Mouse (Mus musculus): ENCODE results near the gene Hoxb4. TPM values are rescaled to one million over a fixed set of nuclear protein-coding genes. Genes with fewer than 3 reads are reported as not detected.

Gene Hoxb4
- total and polyA plus RNA-seq, 3 experiments = 2.7 to 5.5 (median 3.3) TPM

GRCm38 (mm10) chr11:96296997-96297396, 21.1 kb upstream of the Hoxb4 start:
- H3K9ac ChIP-seq (ENCODE audit: insufficient read depth, low read depth) = no peak overlapping the region
- dilution Hi-C loops (cut with MboI; ENCODE audit: extremely low pct_ligation_motif_present, extremely low pct_unique_long_range_greater_than_20kb, low sequenced_read_pairs) (no loop called here), in situ Hi-C loops (cut with MboI; ENCODE audit: low pct_ligation_motif_present, low pct_unique_long_range_greater_than_20kb, low sequenced_read_pairs) (loop anchor here (10.0 kb wide), 1 partner anchor 568 kb away; no protein-coding TSS in a partner anchor)
- H3K27ac ChIP-seq (ENCODE audit: insufficient read depth, low read depth) = no peak overlapping the region
- TF ChIP-seq TCF12 (IDR thresholded peaks at IDR 0.05; ENCODE audit: low read depth, low read length) = no peak
- no peak for TF ChIP-seq NRF1 (IDR thresholded peaks at IDR 0.05; ENCODE audit: low read depth, low read length)
- no peak for TF ChIP-seq KAT2A (IDR thresholded peaks at IDR 0.05; ENCODE audit: insufficient replicate concordance, low read length)
- TF ChIP-seq CHD1 (IDR thresholded peaks at IDR 0.05; ENCODE audit: low read depth, low read length) = no peak
- TF ChIP-seq ELF1 (IDR thresholded peaks at IDR 0.05; ENCODE audit: low read depth, low read length) = no peak
- no peak for TF ChIP-seq MXI1 (IDR thresholded peaks at IDR 0.05; ENCODE audit: low read depth, low read length)
- no peak for TF ChIP-seq SMC3 (IDR thresholded peaks at IDR 0.05; ENCODE audit: low read depth, low read length)
- no peak for TF ChIP-seq MEF2A (IDR thresholded peaks at IDR 0.05; ENCODE audit: borderline replicate concordance, low read depth, low read length)
- no peak for TF ChIP-seq ZC3H11A (IDR thresholded peaks at IDR 0.05; ENCODE audit: low read depth, low read length)
- TF ChIP-seq HCFC1 (IDR thresholded peaks at IDR 0.05; ENCODE audit: low read depth, low read length) = no peak
- TF ChIP-seq ZMIZ1 (IDR thresholded peaks at IDR 0.05; ENCODE audit: low read depth, low read length) = no peak
- no peak for TF ChIP-seq ETS1 (conservative IDR thresholded peaks at IDR 0.05; ENCODE audit: low read depth, low read length)
- no peak for TF ChIP-seq MAZ (IDR thresholded peaks at IDR 0.05; ENCODE audit: low read depth, low read length)
- no peak for TF ChIP-seq USF1 (IDR thresholded peaks at IDR 0.05; ENCODE audit: low read depth, low read length)
- no peak for TF ChIP-seq JUND (conservative IDR thresholded peaks at IDR 0.05; ENCODE audit: low read depth, low read length)
- TF ChIP-seq TBP (conservative IDR thresholded peaks at IDR 0.05; ENCODE audit: low read depth, low read length) = no peak
- DNase-seq (ENCODE audit: extremely low read depth) = no peak
- peaks cover 0 to 39% of the 10 kb centered on the region in 2 experiments; a peak in 2 of 4 replicates for H3K4me1 ChIP-seq (ENCODE audit: control insufficient read depth in 1 of 2, insufficient read depth in 2 of 2)
- peaks cover 16% of the 10 kb centered on the region for H3K9me3 ChIP-seq (replicated peaks; ENCODE audit: low read length)
- no peak overlapping the region for H3K4me3 ChIP-seq (replicated peaks in 1 of 3; ENCODE audit: low read depth in 2 of 3, low read length in 2 of 3, poor library complexity in 1 of 3)
- H3K4me2 ChIP-seq (ENCODE audit: insufficient read depth, low read depth, poor library complexity, severe bottlenecking) = no peak overlapping the region
- no peaks in the 10 kb centered on the region for H3K79me2 ChIP-seq (replicated peaks; ENCODE audit: control insufficient read depth, extremely low read depth, insufficient read depth, poor library complexity, severe bottlenecking)
- peaks cover 80% of the 10 kb centered on the region for H3K27me3 ChIP-seq (replicated peaks)
- H3K36me3 ChIP-seq (replicated peaks in 1 of 2; ENCODE audit: control insufficient read depth in 1 of 2, insufficient read depth in 1 of 2, low read length in 1 of 2) = no peaks in the 10 kb centered on the region

- no peak overlapping the region for H3K4me2 ChIP-seq (ENCODE audit: insufficient read depth, low read depth, poor library complexity, severe bottlenecking)
- dilution Hi-C loops (cut with MboI; ENCODE audit: extremely low pct_ligation_motif_present, extremely low pct_unique_long_range_greater_than_20kb, low sequenced_read_pairs) = no loop called here
- H3K4me1 ChIP-seq (ENCODE audit: control insufficient read depth in 1 of 2, insufficient read depth in 2 of 2) = peaks cover 0 to 39% of the 10 kb centered on the region in 2 experiments; a peak in 2 of 4 replicates
- peaks cover 20% of the 10 kb centered on the region for H3K9me3 ChIP-seq (replicated peaks; ENCODE audit: low read length)
- H3K4me3 ChIP-seq (replicated peaks in 1 of 3; ENCODE audit: low read depth in 2 of 3, low read length in 2 of 3, poor library complexity in 1 of 3) = no peak overlapping the region
- H3K79me2 ChIP-seq (replicated peaks; ENCODE audit: control insufficient read depth, extremely low read depth, insufficient read depth, poor library complexity, severe bottlenecking) = no peaks in the 10 kb centered on the region
- H3K36me3 ChIP-seq (replicated peaks in 1 of 2; ENCODE audit: control insufficient read depth in 1 of 2, insufficient read depth in 1 of 2, low read length in 1 of 2) = no peaks in the 10 kb centered on the region
- no peak overlapping the region for H3K9ac ChIP-seq (ENCODE audit: insufficient read depth, low read depth)
- H3K27me3 ChIP-seq (replicated peaks) = peaks cover 80% of the 10 kb centered on the region
- in situ Hi-C loops (cut with MboI; ENCODE audit: low pct_ligation_motif_present, low pct_unique_long_range_greater_than_20kb, low sequenced_read_pairs) = loop anchor here (10.0 kb wide), 1 partner anchor 567 kb away; no protein-coding TSS in a partner anchor
- no peak overlapping the region for H3K27ac ChIP-seq (ENCODE audit: insufficient read depth, low read depth)
- DNase-seq (ENCODE audit: extremely low read depth) = no peak
- TF ChIP-seq USF2 (conservative IDR thresholded peaks at IDR 0.05; ENCODE audit: low read depth, low read length) (no peak), TBP (conservative IDR thresholded peaks at IDR 0.05; ENCODE audit: low read depth, low read length) (no peak), MAX (IDR thresholded peaks at IDR 0.05; ENCODE audit: low read length) (no peak), TCF12 (IDR thresholded peaks at IDR 0.05; ENCODE audit: low read depth, low read length) (no peak), GABPA (IDR thresholded peaks at IDR 0.05; ENCODE audit: insufficient replicate concordance, low read depth, low read length) (no peak), SMC3 (IDR thresholded peaks at IDR 0.05; ENCODE audit: low read depth, low read length) (no peak), CHD1 (IDR thresholded peaks at IDR 0.05; ENCODE audit: low read depth, low read length) (no peak), ZC3H11A (IDR thresholded peaks at IDR 0.05; ENCODE audit: low read depth, low read length) (no peak)
These were observed 20.6 kb upstream of the Hoxb4 start for GRCm38 (mm10) chr11:96297428-96297827.
